Mouse (Mus musculus): ENCODE measurements around the gene Bcl7c. TPM values are rescaled to one million over a fixed set of nuclear protein-coding genes. Genes with fewer than 3 reads are reported as not detected.

Bcl7c gene
- polyA plus RNA-seq, 1 experiment from 2014 or later = 34.5 TPM

DNA sequence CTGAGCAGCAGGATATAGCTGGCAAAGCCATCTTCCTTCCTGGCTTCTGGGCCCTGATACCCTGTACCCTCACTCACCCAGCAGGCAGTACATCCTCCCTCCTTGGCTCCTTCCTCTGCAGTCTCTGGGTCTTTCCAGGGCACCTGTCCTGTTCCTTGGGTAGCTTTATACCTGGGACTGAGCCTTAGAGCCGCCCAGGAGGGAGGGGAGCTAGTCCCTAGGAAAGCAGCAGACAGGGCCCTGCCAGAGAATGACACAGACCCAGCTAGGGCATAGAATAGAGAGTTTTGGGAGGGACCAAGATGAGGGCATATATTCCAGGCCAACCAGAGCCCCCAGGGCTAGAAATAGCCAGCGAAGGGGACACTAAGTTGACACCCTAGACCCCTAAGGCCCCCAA is 16.8 kb upstream of the Bcl7c start:
- Histone ChIP-seq H3K36me3 (ENCODE audit: control insufficient read depth, insufficient read depth, low read length) (no peaks in the 10 kb centered on the region), H3K9me3 (ENCODE audit: control insufficient read depth, low read length) (no peaks in the 10 kb centered on the region), H3K4me2 (ENCODE audit: low read depth, low read length) (no peak overlapping the region), H3K27me3 (replicated peaks; ENCODE audit: control insufficient read depth, insufficient read depth, low read length) (no peaks in the 10 kb centered on the region), H3K4me1 (ENCODE audit: control insufficient read depth, insufficient read depth, low read length) (no peaks in the 10 kb centered on the region), H3K9ac (ENCODE audit: low read depth, low read length) (no peak overlapping the region), H3K27ac (ENCODE audit: low read length) (no peak overlapping the region), H3K4me3 (ENCODE audit: low read length) (no peak overlapping the region)
- no peak for ATAC-seq
- WGBS = 60% methylated on average over 2 of the region's 2 CpGs

DNA sequence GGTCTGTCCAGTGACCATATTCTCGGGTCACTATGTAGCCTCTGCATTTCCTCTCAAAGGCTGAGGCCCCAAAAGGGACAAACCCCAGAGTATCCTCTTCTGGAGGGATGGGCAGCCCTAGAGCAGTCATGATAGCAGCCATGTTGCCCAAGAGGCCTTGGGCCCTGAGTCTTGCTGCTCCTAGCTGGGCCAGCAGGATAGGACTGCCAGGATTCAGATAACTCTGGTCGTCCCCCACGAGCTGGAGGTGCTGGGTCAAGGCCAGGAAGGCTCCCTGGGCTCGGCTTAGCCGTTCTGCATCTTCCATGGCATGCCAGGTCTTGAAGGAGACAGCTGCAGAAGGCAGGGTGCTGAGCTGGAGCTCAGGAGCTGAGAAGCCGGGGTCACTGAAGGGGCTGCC is 10.5 kb upstream of the Bcl7c start:
- Histone ChIP-seq H3K4me2 (ENCODE audit: low read depth, low read length) (no peak overlapping the region), H3K27me3 (replicated peaks; ENCODE audit: control insufficient read depth, insufficient read depth, low read length) (no peaks in the 10 kb centered on the region), H3K9me3 (ENCODE audit: control insufficient read depth, low read length) (no peaks in the 10 kb centered on the region), H3K4me1 (ENCODE audit: control insufficient read depth, insufficient read depth, low read length) (peaks cover 2% of the 10 kb centered on the region; the same call in 1 of the 2 replicates), H3K27ac (ENCODE audit: low read length) (no peak overlapping the region), H3K9ac (ENCODE audit: low read depth, low read length) (no peak overlapping the region), H3K4me3 (ENCODE audit: low read length) (no peak overlapping the region), H3K36me3 (ENCODE audit: control insufficient read depth, insufficient read depth, low read length) (peaks cover 3% of the 10 kb centered on the region; the same call in 1 of the 2 replicates)
- WGBS = 87% methylated on average over 6 of the region's 6 CpGs
- ATAC-seq = no peak

DNA sequence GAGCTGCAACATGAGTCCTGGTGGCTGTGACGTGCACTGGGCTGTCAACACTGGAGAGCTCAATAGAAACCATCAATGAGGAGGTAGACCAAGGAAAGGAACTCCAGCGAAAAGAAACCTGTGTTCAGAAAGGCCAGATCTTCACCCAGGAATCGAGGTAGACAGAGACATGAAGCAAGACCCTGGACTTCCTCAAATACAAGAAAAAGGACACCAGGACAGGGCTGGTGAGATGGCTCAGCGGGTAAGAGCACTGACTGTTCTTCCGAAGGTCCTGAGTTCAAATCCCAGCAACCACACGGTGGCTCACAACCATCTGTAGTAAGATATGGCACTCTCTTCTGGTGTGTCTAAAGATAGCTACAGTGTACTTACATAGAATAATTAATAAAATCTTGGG is 9.6 kb upstream of the Bcl7c start:
- Histone ChIP-seq H3K27me3 (replicated peaks; ENCODE audit: control insufficient read depth, insufficient read depth, low read length) (no peaks in the 10 kb centered on the region), H3K4me1 (ENCODE audit: control insufficient read depth, insufficient read depth, low read length) (peaks cover 6% of the 10 kb centered on the region), H3K9me3 (ENCODE audit: control insufficient read depth, low read length) (no peaks in the 10 kb centered on the region), H3K4me3 (ENCODE audit: low read length) (no peak overlapping the region), H3K9ac (ENCODE audit: low read depth, low read length) (no peak overlapping the region), H3K36me3 (ENCODE audit: control insufficient read depth, insufficient read depth, low read length) (peaks cover 3% of the 10 kb centered on the region; the same call in 1 of the 2 replicates), H3K4me2 (ENCODE audit: low read depth, low read length) (no peak overlapping the region), H3K27ac (ENCODE audit: low read length) (no peak overlapping the region)
- ATAC-seq = no peak
- 89% methylated on average over 6 of the region's 6 CpGs for WGBS

DNA sequence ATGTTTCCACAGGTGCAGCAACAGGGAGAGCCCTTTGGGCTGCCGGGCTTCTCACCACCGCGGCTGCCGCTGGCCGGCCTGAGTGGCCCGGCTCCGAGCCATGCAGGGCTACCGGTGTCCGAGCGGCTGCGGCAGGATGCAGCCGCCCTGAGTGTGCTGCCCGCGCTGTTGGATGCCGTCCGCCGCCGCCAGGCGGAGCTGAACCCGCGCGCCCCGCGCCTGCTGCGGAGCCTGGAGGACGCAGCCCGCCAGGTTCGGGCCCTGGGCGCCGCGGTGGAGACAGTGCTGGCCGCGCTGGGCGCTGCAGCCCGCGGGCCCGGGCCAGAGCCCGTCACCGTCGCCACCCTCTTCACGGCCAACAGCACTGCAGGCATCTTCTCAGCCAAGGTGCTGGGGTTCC is 8.3 kb upstream of the Bcl7c start:
- WGBS = 3% methylated on average over 39 of the region's 41 CpGs
- Histone ChIP-seq H3K36me3 (ENCODE audit: control insufficient read depth, insufficient read depth, low read length) (peaks cover 3% of the 10 kb centered on the region; the same call in 1 of the 2 replicates), H3K27me3 (replicated peaks; ENCODE audit: control insufficient read depth, insufficient read depth, low read length) (no peaks in the 10 kb centered on the region), H3K27ac (ENCODE audit: low read length) (no peak overlapping the region), H3K4me3 (ENCODE audit: low read length) (peak overlapping the region; percentile 42), H3K4me2 (ENCODE audit: low read depth, low read length) (peak overlapping the region; percentile 76), H3K9me3 (ENCODE audit: control insufficient read depth, low read length) (no peaks in the 10 kb centered on the region), H3K4me1 (ENCODE audit: control insufficient read depth, insufficient read depth, low read length) (peaks cover 19% of the 10 kb centered on the region), H3K9ac (ENCODE audit: low read depth, low read length) (peak overlapping the region; percentile 68)
- peak; percentile 64 for ATAC-seq

DNA sequence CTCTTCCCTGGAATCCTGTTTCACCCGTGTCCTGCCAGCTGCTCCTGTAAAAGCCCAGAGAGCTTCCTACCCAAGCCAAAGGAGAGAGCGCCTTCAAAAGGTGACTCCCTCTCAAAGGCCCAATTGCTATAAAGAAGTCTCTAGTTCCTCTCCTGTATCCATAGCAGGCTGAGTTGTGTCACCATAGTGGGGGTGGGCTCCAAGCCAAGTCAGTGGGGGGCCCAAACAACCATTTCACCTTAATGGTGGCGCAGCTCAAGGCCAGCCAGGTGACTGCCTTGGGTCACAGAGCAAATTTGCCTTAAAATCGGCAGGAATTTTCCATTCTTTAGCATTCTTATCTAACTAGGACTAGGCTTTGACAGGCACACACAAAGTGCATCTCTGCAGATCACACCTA is 6.1 kb upstream of the Bcl7c start:
- no peak for ATAC-seq
- no peak overlapping the region for H3K4me3 ChIP-seq (ENCODE audit: low read length)
- H3K27ac ChIP-seq (ENCODE audit: low read length) = no peak overlapping the region
- no peaks in the 10 kb centered on the region for H3K9me3 ChIP-seq (ENCODE audit: control insufficient read depth, low read length)
- WGBS = 84% methylated on average over 4 of the region's 4 CpGs
- H3K4me1 ChIP-seq (ENCODE audit: control insufficient read depth, insufficient read depth, low read length) = peaks cover 26% of the 10 kb centered on the region
- H3K4me2 ChIP-seq (ENCODE audit: low read depth, low read length) = no peak overlapping the region
- H3K27me3 ChIP-seq (replicated peaks; ENCODE audit: control insufficient read depth, insufficient read depth, low read length) = no peaks in the 10 kb centered on the region
- H3K36me3 ChIP-seq (ENCODE audit: control insufficient read depth, insufficient read depth, low read length) = peaks cover 3% of the 10 kb centered on the region; the same call in 1 of the 2 replicates
- no peak overlapping the region for H3K9ac ChIP-seq (ENCODE audit: low read depth, low read length)

DNA sequence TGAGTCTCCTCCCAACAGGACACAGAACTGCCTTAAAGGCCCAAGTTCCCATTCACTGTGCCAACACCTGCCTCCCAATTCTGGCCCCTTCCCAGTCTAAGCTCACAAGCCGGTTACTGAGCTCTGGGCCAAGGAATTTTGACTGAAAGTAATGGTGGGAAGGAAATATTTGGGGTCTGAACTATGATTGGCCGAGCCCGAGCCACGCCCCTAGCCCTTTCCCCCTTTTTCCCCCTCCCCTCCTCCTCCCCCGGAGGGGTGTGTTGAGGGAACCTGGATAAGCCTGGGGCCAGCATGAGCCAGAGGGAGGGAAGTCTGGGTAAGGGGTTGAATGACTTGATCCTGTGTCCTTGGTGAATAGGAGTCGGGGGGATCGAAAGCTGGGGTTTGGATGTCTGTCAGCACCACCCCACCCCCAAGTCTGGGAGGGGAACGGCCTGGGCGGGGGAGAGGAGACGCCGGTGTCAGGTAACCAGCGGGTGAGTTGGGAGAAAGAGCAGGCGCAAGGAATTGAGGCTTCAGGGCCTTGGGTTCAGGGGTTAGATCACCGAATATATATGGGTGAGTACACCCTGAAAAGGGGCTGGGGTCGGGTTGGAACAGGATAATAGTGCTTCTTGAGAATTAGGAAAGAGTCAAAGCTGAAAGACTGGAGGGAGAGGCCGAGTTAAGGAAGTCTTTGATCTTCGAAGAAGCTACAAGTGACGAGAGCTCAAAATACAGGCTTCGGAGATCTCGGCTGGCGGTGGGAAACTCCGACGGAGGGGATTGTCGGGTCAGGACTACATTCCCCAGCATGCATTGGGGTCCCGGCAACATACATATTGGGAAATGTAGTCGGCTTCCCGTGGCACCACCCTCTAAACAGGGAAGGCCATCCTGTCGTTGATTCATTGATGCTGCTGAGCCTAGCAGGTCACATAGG is 4.0 kb upstream of the Bcl7c start, which contains the start of gene Ctf1:
TSS of gene Ctf1 (plus strand) at position 276 of the 925 bp plus-strand sequence.
- peaks cover 36% of the 10 kb centered on the region for H3K4me1 ChIP-seq (ENCODE audit: control insufficient read depth, insufficient read depth, low read length)
- H3K36me3 ChIP-seq (ENCODE audit: control insufficient read depth, insufficient read depth, low read length) = peaks cover 3% of the 10 kb centered on the region; the same call in 1 of the 2 replicates
- peak within 1 kb of the TSS; percentile 49 for H3K4me3 ChIP-seq (ENCODE audit: low read length)
- H3K27me3 ChIP-seq (replicated peaks; ENCODE audit: control insufficient read depth, insufficient read depth, low read length) = no peaks in the 10 kb centered on the region
- 2% methylated on average over 28 of the region's 28 CpGs for WGBS
- H3K27ac ChIP-seq (ENCODE audit: low read length) = peak within 1 kb of the TSS; percentile 95
- peak within 1 kb of the TSS; percentile 62 for H3K4me2 ChIP-seq (ENCODE audit: low read depth, low read length)
- H3K9me3 ChIP-seq (ENCODE audit: control insufficient read depth, low read length) = no peaks in the 10 kb centered on the region
- ATAC-seq = peak; percentile 37
- H3K9ac ChIP-seq (ENCODE audit: low read depth, low read length) = peak within 1 kb of the TSS; percentile 71

DNA sequence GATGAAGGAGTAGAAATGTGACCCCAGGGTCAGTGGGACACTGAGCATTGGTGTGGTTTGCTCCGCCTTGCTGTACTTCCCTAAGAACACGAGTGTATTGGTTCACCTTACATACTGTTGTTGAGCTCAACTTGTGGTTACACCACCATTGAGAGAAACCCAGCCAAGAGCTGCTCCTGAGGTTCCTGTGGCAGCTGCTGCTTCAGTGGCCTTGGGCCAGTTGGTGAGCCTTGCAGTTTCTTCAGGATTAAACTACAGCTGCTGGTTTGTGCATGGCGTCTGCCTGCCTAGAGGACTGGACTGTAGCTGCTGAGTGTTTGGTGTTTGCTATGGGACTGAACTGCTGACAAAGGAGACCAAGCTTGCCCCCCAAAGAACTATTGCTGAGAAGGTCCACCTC is 2.7 kb upstream of the Bcl7c start:
- Histone ChIP-seq H3K9me3 (ENCODE audit: control insufficient read depth, low read length) (no peaks in the 10 kb centered on the region), H3K36me3 (ENCODE audit: control insufficient read depth, insufficient read depth, low read length) (peaks cover 3% of the 10 kb centered on the region; the same call in 1 of the 2 replicates), H3K4me1 (ENCODE audit: control insufficient read depth, insufficient read depth, low read length) (peaks cover 36% of the 10 kb centered on the region), H3K27ac (ENCODE audit: low read length) (no peak overlapping the region), H3K9ac (ENCODE audit: low read depth, low read length) (no peak overlapping the region), H3K4me2 (ENCODE audit: low read depth, low read length) (no peak overlapping the region), H3K27me3 (replicated peaks; ENCODE audit: control insufficient read depth, insufficient read depth, low read length) (no peaks in the 10 kb centered on the region), H3K4me3 (ENCODE audit: low read length) (no peak overlapping the region)
- no peak for ATAC-seq
- 69% methylated on average over 3 of the region's 3 CpGs for WGBS

DNA sequence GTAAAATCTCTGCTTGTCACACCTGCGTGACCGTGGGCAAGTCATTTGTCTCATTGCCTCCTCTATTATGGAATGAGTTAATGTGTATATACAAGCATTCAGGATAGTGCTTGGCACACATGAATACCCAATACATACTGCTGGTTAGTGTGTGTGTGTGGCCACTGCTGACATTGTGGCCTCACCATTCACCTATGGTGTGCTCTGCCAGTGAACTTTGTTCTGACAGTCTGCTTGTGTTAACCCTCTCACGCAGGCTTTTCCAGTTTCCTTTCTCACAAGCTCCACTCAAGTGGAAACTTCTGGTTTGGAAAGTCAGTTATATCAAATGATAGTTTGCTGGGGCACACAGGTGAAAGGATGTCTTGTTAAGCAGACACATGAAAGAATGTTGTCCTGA is 2.3 kb upstream of the Bcl7c start:
- no peaks in the 10 kb centered on the region for H3K27me3 ChIP-seq (replicated peaks; ENCODE audit: control insufficient read depth, insufficient read depth, low read length)

DNA sequence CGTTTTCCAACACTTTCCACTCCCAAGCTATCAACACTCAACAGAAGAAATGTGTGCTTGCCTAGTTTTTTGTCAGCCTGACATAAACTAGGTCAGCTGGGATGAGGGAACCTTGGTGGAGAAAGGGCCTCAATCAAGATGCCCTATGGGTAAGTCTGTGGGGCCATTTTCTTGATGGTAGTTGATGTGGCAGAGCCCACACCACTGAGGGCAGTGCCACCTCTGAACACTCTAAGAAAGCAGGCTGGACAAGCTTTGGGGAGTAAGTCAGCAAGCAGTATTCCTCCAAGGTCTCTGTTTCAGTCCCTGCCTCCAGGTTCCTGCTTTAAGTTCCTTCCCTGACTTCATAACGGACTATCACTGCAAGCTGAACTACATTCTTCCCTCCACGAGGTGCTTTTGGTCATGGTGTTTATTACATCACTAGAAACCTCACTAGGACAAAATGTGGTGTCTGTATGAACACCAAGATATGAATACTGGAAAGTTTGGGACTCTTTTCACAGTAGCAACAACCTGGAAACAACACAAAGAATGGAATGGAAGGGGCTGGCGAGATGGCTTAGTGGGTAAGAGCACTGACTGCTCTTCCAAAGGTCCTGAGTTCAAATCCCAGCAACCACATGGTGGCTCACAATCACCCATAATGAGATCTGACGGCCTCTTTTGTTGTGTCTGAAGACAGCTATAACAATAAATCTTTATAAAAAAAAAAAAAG is 687 bp upstream of the Bcl7c start:
- H3K4me1 ChIP-seq (ENCODE audit: control insufficient read depth, insufficient read depth, low read length) = peaks cover 36% of the 10 kb centered on the region
- no peak for ATAC-seq

More for the DNA sequence above, 2.3 kb upstream of the Bcl7c start:
- Histone ChIP-seq H3K36me3 (ENCODE audit: control insufficient read depth, insufficient read depth, low read length) (peaks cover 3% of the 10 kb centered on the region; the same call in 1 of the 2 replicates), H3K9ac (ENCODE audit: low read depth, low read length) (no peak overlapping the region), H3K4me1 (ENCODE audit: control insufficient read depth, insufficient read depth, low read length) (peaks cover 36% of the 10 kb centered on the region), H3K4me3 (ENCODE audit: low read length) (no peak overlapping the region), H3K27ac (ENCODE audit: low read length) (no peak overlapping the region), H3K4me2 (ENCODE audit: low read depth, low read length) (no peak overlapping the region), H3K9me3 (ENCODE audit: control insufficient read depth, low read length) (no peaks in the 10 kb centered on the region)
- no peak for ATAC-seq
- 79% methylated on average over 3 of the region's 3 CpGs for WGBS

More for the DNA sequence above, 687 bp upstream of the Bcl7c start:
- H3K9me3 ChIP-seq (ENCODE audit: control insufficient read depth, low read length) = no peaks in the 10 kb centered on the region
- peak overlapping the region; percentile 74 for H3K4me3 ChIP-seq (ENCODE audit: low read length)
- no peaks in the 10 kb centered on the region for H3K36me3 ChIP-seq (ENCODE audit: control insufficient read depth, insufficient read depth, low read length)
- H3K27ac ChIP-seq (ENCODE audit: low read length) = peak overlapping the region; percentile 97; the same call in 1 of the 2 replicates
- WGBS = 74% methylated on average over 5 of the region's 5 CpGs
- H3K4me2 ChIP-seq (ENCODE audit: low read depth, low read length) = peak overlapping the region; percentile 79
- H3K9ac ChIP-seq (ENCODE audit: low read depth, low read length) = peak overlapping the region; percentile 83; the same call in 1 of the 2 replicates
- no peaks in the 10 kb centered on the region for H3K27me3 ChIP-seq (replicated peaks; ENCODE audit: control insufficient read depth, insufficient read depth, low read length)
